Mouse (Mus musculus): Measurements from ENCODE around the gene Dock1.

GRCm38 (mm10) chr7:134818471-134818870, 148.0 kb downstream of the Dock1 start:
- no peak for TF ChIP-seq CTCF (IDR thresholded peaks at IDR 0.05; ENCODE audit: low read depth, low read length)
- TF ChIP-seq GATA1 (IDR thresholded peaks at IDR 0.05; ENCODE audit: borderline replicate concordance, low read length): no peak
- TF ChIP-seq TAL1 (conservative IDR thresholded peaks at IDR 0.05; ENCODE audit: low read depth, low read length): no peak
- no peak for TF ChIP-seq POLR2AphosphoS5 (IDR thresholded peaks at IDR 0.05; ENCODE audit: insufficient replicate concordance, low read depth, low read length)
